Mouse (Mus musculus) gastrocnemius, postnatal 25 days (tissue): ENCODE data around the gene Inhbe. TPM values are rescaled to one million over a fixed set of nuclear protein-coding genes. Genes with fewer than 3 reads are reported as not detected.

Experiments
- DNase-seq: peaks from one replicate; pipeline ENCODE4 v3.0.0; 2022
- total RNA-seq, 2 experiments: library from RNA; stranded (reverse); gene quantifications; 1 replicate in 1 of 2; 2 replicates in 1 of 2; pipeline ENCODE4 v1.2.3; 2021

The Inhbe gene
- total RNA-seq, 2 experiments from 2014 or later = not detected

DNA sequence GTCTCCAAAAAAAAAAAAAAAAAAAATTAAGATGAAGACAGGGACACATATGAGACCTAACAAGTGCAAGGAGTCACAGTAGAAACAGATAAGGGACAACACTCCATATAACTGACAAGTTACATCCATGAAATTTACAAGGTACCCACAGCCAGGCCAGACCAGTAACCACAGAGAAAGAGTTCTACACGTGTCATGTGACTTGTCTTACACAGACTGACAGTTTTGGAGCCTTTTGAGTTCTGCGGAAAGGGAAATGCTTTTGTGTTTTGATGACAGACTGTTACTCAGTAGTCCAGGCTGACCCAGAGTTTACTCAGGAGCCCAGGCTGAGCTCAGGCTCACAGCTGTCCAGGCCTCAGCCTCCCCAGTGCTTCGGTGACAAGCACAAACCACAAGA lies 11.2 kb downstream of the Inhbe start:
- no peak for DNase-seq

DNA sequence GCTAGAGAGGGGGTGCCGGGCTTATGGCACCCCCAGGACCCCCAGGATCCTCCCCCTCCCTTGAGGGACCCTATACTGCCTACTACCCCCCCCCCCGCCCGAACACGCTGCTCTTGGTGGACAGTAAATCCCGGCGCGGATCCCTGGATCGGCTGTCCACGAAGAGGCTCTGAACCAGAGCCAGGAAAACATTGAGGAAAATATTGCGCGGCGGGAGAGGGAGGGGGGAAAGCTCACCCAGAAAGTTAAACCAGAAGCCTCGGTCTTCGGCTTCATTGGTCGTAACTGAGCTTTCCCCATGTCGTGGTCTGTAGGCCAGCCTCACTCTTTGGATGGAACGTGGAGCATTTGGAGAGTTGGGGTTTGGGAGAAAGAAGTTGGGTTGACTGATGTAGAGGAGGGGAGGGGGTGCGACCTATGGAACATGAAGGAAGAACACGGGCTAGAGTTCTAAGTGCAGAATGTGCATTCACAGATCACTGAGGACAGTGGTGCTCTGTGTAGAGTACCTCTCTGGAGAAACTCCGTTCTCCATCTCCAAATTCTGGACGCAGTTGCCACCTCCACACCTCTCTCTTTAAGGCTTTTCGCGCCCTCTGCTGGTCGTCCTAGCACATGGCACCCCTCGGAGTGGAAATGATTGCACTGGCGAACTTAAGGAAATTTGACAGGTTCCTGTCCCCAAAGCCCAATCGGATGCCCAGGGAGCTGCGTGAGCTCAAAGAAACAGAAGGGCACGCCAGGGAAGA lies 12.1 kb downstream of the Inhbe start, which contains the start of gene Gli1:
TSS of gene Gli1 (minus strand) at position 84 of the 749 bp plus-strand sequence.
- DNase-seq = peak; percentile 73

DNA sequence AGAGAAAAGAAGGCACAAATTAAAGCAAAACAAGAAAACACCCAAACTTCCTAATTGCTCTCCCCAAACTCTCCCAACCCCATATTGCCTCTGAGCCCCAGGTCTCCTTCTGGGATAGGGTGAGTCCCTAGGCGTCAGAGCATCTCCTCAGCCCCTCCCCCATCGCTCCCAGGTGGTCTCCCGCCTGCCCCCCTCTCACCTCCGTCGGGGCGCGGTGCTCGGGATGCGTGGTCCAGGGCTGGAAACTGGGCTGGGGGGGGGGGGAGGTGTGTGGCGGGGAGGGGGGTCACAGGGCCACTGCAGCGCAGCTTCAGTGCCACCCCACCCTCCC lies 12.9 kb downstream of the Inhbe start:
- no peak for DNase-seq

DNA sequence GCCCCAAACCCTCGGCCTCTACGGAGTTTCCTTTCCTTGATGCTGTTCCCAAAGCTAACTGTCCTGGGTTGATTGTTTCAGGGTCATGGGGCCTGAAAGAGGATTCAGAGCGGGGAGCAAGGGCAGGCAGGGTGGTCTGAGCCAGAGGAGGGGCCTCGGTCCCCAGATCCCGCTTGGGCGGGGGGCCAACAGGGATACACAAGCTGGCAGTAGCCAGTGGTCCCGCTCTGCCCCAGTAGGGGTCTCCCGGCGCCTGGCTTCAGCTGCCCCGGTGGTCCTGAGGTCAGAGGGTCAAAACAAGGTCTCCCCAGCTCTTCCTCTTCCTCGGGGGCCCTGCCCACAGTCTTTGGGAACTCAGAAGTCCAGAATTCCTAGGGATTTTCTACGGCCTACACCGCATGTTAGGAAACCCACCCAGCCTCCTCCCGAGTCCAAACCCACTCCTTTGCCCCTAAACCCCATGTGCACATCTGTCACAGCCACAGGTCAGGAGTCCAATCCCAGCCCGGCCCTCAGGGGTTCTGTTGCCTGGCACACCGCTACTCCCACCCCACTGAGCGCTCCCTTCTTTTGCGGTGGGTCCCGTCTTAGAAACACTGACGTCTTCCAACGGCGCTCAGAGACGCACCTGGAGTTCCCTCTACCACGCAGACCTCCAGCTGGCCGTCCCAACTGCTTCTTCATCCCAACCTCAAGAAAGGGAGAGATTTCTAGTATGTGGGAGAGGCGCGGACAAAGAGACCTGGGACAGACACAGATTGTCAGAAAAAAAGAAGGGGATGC lies 13.4 kb downstream of the Inhbe start:
- DNase-seq = no peak

DNA sequence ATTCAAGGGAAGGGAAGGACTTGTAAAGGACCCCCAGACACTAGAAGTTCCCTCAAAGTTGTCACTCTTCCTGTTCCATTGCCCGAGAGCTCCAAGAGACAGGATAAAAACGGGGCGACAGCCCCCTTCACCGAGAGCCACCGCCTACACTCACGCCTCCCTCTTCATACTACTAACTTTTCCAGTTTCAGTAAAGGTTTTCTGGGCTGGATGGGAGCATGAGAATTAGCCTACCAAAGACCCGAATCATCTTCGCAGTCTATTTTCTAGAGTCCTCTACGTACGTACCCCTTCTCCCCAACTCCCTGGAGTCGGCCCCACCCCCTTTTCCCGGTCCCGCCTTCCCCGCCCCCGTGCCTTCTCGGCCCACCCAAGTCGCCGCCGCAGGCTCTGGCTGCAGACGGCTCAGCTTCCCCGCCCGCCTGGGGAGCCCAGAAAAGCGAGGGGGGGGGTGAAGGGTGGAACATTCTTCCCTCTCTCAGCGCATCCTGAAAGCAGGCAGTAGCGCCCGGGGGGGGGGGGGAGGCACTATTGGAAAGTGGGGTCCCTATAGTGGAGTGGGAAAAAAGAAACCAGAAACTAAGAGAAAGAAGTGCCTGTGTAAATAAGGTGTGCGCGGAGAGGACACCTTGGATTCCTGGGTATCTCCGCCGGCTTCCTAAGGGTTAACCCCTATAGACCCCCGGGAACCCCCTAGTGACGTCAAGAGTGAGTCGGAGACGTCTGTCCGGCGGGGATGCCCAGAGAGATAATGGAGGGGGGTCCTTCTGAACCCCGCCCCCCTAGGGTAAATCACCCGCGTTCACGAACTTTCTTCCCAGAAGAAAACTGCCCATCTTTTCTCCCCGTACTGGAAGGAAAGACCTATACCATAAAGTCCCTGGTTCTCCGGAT lies 14.3 kb downstream of the Inhbe start:
- peak; percentile 73 for DNase-seq

DNA sequence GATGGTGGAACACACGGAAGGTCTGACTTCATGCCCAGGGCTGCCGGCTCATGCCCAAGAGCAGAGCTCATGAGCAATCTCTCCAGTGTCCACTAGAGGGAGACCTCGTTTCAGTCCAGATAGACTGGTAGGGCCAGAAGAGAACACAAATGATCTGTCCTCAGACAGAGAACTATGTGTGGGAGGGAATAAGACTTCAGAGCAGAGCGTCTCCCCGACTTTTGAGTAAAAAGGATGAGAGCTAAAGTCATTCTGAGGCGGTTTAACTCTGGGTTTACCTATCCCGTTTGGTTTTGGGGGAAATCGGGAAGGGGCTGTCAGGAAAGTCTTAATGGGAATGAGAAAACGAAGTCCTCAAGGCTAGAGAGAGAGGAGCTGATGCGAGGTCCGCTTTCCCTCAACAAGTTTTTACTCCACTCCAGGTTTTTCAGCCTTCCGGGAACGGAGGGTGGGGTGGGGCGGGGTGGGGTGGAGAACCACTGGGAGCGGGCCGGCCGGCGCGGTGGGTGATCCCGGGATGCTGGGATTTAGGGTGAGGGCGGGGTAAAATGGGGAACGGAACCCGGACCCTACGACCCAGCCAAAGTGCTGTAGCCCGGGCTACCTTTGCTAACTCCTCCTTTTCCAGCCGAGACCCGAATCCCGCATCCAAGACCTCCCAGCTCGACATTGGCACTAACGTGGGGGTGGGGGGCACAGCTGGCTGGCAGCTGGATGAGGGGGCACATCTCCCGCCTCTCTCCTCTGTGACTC lies 15.1 kb downstream of the Inhbe start:
- peak; percentile 76 for DNase-seq

DNA sequence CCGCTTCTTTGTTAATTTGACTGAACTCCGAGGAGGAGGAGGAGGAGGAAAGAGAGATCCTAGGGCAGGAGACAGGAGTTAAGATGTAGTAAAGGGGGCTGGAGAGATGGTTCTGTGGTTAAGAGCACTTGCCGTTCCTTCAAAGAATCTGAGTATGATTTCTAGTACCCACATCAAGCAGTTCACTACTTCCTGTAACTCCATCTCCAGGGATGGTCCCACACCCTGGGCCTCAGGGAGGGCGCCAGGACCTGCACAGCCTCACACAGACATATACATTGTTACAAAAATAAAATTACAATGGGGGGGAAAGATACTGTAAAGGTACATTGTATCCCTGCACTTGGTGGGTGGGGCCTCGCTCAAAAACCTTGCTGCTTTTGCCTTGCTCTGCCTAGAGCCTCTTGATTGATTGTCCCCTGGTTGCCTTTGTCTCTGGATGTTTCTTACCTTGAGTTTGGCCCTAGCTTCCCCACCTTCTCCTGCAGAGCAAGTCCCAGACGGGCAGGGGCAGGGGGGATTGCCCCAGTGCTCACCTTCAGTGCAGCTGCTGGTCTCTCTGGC lies 16.6 kb downstream of the Inhbe start:
- no peak for DNase-seq

- DNase-seq = no peak
These were observed 17.3 kb downstream of the Inhbe start for GRCm38 (mm10) chr10:127336952-127337351.

DNA sequence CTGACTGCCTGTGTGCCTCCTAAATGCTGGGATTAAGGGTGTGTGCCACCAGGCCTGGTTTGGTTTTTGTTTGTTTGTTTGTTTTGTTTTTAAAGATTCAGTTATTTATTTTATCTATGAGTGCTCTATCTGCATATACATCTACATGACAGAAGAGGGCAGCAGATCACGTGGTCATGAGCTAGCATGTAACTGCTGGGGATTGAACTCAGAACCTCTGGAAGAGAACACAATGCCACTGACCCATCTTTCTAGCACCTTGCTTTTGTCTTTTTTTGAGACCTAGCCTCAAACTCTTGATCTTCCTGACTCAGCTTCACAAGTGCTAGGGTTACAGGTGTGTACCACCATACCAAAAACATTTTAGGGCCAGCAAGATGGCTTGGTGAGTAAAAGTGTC lies 18.9 kb downstream of the Inhbe start:
- no peak for DNase-seq

GRCm38 (mm10) chr10:127333152-127333551 lies 21.1 kb downstream of the Inhbe start:
- no peak for DNase-seq

DNA sequence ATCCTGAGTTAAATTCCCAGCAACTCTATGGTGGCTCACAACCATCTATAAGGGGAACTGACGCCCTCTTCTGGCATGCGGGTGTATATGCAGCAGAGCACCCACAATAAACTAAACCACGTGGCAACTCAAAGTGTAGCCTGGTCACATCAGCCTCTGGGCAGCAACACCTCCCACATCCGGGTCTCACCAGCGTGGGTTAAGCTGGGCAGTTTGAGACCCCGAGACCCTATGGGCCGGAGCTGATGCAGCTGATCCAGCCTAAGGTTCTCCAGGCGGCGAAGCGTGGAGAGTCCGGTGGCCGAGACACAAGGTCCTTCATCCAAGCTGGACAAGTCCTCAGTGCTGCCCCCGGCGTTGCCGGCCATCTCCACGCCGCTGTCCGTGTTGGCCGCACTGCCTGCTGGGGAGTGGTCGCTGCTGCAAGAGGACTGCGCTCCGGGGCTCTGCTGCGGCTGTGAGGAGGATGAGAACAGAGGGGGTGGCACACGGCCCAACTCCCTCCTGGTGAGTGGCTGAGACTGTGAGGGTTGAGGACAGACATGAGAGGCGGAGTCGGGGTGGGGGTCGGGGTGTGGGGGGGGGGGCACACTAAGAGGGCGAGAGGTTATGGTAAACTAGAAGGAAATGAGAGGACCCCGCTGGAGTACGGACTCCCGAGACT lies 21.9 kb downstream of the Inhbe start:
- no peak for DNase-seq

DNA sequence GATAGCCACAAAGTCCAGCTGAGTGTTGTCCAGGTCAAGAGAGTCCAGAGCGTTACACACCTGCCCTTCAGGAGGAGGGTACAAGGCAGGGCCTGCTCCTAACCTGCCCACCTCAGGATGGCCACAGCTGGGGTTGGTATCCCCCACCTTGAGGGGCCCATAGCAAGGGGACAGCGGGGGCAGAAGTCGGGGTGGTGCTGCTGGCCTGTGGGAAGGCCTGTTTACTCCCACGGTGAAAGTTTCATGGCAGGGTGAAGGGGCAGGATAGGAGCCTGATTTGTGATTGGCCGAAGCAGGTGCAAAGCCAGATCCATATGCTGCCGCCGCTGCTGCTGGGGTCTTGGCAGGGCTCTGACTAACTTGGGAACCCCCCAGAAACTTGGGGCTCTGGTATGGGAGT lies 24.0 kb downstream of the Inhbe start:
- no peak for DNase-seq

DNA sequence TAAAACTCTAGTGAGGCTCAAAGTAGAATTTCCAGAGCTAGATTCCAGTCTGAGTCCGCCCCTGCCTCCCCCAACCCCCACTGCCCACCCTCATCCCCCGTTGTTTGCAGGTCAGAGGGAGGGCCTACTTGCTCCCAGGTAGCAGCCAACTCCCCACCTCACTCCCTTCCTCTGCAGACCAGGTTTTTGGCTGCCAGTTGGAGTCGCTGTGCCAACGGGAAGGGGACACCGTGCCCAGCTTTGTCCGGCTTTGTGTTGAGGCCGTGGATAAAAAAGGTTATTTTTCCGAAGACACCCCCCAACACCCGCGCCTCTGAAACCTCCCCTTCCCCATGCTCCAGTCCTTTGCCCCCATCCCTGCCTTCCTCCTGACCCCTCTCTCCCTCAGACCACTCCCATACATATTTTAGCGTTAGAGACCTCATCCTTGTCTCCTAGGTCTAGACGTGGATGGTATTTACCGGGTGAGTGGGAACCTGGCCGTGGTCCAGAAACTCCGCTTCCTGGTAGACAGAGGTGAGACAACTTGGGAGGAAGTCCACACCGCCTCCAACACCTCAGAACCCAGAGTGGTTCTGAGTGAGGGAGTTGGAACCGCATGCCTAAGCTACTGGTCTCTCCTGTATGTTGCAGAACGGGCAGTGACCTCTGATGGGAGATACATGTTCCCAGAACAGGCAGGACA lies 26.6 kb downstream of the Inhbe start:
- no peak for DNase-seq

DNA sequence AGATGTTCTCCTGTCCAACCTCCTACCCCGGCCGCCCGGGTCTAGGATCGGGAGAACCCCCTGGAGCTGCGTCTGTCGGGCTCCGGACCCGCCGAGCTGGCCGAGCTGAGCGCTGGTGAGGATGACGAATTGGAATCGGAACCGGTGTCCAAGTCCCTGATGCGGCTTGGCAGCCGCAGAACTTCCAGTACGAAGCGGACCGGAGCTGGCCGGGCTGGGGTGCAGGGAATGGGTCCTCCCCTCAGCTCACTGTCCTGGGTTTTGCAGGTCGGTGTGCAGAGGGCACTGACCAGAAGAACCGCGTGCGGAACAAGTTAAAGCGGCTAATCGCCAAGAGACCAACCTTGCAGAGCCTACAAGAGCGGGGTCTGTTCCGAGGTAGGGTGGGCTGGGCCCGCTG lies 27.4 kb downstream of the Inhbe start:
- DNase-seq = peak; percentile 45

- no peak for DNase-seq
These were observed 28.0 kb downstream of the Inhbe start for GRCm38 (mm10) chr10:127326017-127326801.

DNA sequence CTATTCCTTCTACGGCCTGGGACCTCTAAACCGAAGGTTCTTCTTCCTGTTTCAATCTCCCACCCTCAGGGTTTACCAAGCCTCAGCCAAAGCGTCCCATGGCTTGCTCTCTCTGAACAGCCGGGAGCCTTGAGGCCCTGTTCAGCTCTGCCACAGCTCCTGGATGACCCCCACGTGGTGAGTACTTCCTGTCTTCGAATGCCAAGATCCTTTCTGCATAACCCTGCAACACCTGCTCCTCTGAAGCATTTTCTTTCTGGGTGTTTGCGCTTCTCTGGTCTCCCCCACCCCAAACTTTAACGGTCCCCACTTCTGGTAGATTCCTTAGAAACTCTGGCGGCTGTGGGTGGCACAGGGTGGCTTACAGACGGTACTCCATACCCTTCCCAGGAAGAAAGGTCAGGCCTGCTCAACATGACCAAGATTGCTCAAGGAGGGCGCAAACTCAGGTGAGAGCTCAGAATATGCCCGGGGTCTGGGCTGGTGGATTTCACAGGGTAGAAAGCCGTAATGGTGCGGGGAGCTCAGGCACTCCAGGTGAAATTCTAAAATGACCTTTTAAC lies 28.7 kb downstream of the Inhbe start:
- no peak for DNase-seq

DNA sequence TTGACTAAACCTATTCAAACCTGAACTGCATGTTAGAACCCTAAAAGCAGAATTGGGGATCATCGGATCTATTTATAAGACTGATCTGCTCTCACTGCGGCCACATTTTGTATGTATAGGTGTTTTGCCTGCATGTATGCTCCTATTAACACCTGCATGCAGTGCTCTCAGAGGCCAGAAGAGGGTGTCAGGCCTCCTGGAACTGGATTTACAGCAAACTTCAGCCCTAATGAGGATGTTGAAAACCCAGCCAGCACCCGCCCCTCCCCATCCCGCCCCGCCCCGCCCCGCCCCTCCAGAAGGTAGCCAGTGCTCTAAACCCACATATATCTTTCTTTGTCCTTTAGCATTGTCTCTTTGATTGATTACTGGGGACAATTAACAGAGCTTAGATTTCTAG lies 29.7 kb downstream of the Inhbe start:
- no peak for DNase-seq

GRCm38 (mm10) chr10:127323131-127323855 lies 30.9 kb downstream of the Inhbe start:
- no peak for DNase-seq

- no peak for DNase-seq
These were observed 31.5 kb downstream of the Inhbe start for GRCm38 (mm10) chr10:127322669-127323068.
